Mouse (Mus musculus): ENCODE data around the gene Zbtb16. TPM values are rescaled to one million over a fixed set of nuclear protein-coding genes. Genes with fewer than 3 reads are reported as not detected.
A peak's percentile ranks its signal among the peaks of the same experiment; 100 is the strongest.

Gene Zbtb16
- total and polyA plus RNA-seq, 3 experiments = 10.6 to 45.5 (median 20.0) TPM

- Histone ChIP-seq H3K4me1 (ENCODE audit: insufficient read depth, low read depth, low read length) (peaks cover 83% of the 10 kb centered on the region), H3K36me3 (replicated peaks) (peaks cover 45% of the 10 kb centered on the region), H3K9me3 (replicated peaks) (no peaks in the 10 kb centered on the region), H3K4me3 (ENCODE audit: low read depth, low read length) (peak overlapping the region; percentile 57; the same call in 1 of the 2 replicates), H3K27me3 (ENCODE audit: insufficient read depth, low read length) (no peaks in the 10 kb centered on the region)
- DNase-seq (ENCODE audit: low spot score) (peak; percentile 42), ATAC-seq (ENCODE audit: extremely low read depth, insufficient number of reproducible peaks, low FRiP score, poor library complexity, severe bottlenecking) (peak; percentile 52)
- TF ChIP-seq TAL1 (conservative IDR thresholded peaks at IDR 0.05; ENCODE audit: low read depth, low read length) = no peak
- TF ChIP-seq CTCF (IDR thresholded peaks at IDR 0.05; ENCODE audit: low read depth, low read length) = no peak
These were observed 79.7 kb downstream of the Zbtb16 start for GRCm38 (mm10) chr9:48756261-48756812.

GRCm38 (mm10) chr9:48755438-48756070 lies 80.5 kb downstream of the Zbtb16 start:
- TF ChIP-seq GATA2 (IDR thresholded peaks at IDR 0.05; ENCODE audit: borderline replicate concordance, low read depth, low read length) (no peak), GATA1 (IDR thresholded peaks at IDR 0.05; ENCODE audit: borderline replicate concordance, low read length) (no peak), TAL1 (conservative IDR thresholded peaks at IDR 0.05; ENCODE audit: low read depth, low read length) (no peak), POLR2AphosphoS5 (IDR thresholded peaks at IDR 0.05; ENCODE audit: insufficient replicate concordance, low read depth, low read length) (no peak), CTCF (IDR thresholded peaks at IDR 0.05; ENCODE audit: low read depth, low read length) (no peak)
- H3K9me3 ChIP-seq (replicated peaks) = no peaks in the 10 kb centered on the region
- no peak for DNase-seq (ENCODE audit: low spot score)
- no peak for ATAC-seq (ENCODE audit: extremely low read depth, insufficient number of reproducible peaks, low FRiP score, poor library complexity, severe bottlenecking)
- peaks cover 52% of the 10 kb centered on the region for H3K36me3 ChIP-seq (replicated peaks)
- peaks cover 79% of the 10 kb centered on the region for H3K4me1 ChIP-seq (ENCODE audit: insufficient read depth, low read depth, low read length)
- peak overlapping the region; percentile 26; the same call in 1 of the 2 replicates for H3K4me3 ChIP-seq (ENCODE audit: low read depth, low read length)
- no peaks in the 10 kb centered on the region for H3K27me3 ChIP-seq (ENCODE audit: insufficient read depth, low read length)

GRCm38 (mm10) chr9:48754418-48754817 lies 81.6 kb downstream of the Zbtb16 start:
- DNase-seq (ENCODE audit: low spot score) = no peak
- no peak overlapping the region for H3K4me3 ChIP-seq (ENCODE audit: low read depth, low read length)
- ATAC-seq (ENCODE audit: extremely low read depth, insufficient number of reproducible peaks, low FRiP score, poor library complexity, severe bottlenecking) = no peak
- TF ChIP-seq TAL1 (conservative IDR thresholded peaks at IDR 0.05; ENCODE audit: low read depth, low read length) (no peak), POLR2AphosphoS5 (IDR thresholded peaks at IDR 0.05; ENCODE audit: insufficient replicate concordance, low read depth, low read length) (no peak), GATA1 (IDR thresholded peaks at IDR 0.05; ENCODE audit: borderline replicate concordance, low read length) (no peak), GATA2 (IDR thresholded peaks at IDR 0.05; ENCODE audit: borderline replicate concordance, low read depth, low read length) (no peak), CTCF (IDR thresholded peaks at IDR 0.05; ENCODE audit: low read depth, low read length) (no peak)
- H3K27me3 ChIP-seq (ENCODE audit: insufficient read depth, low read length) = no peaks in the 10 kb centered on the region
- peaks cover 77% of the 10 kb centered on the region for H3K4me1 ChIP-seq (ENCODE audit: insufficient read depth, low read depth, low read length)
- peaks cover 50% of the 10 kb centered on the region for H3K36me3 ChIP-seq (replicated peaks)
- H3K9me3 ChIP-seq (replicated peaks) = no peaks in the 10 kb centered on the region

- H3K9me3 ChIP-seq (replicated peaks) = no peaks in the 10 kb centered on the region
- ATAC-seq (ENCODE audit: extremely low read depth, insufficient number of reproducible peaks, low FRiP score, poor library complexity, severe bottlenecking) (no peak), DNase-seq (ENCODE audit: low spot score) (no peak)
- H3K27me3 ChIP-seq (ENCODE audit: insufficient read depth, low read length) = no peaks in the 10 kb centered on the region
- H3K4me3 ChIP-seq (ENCODE audit: low read depth, low read length) = peak overlapping the region; percentile 6; the same call in 1 of the 2 replicates
- TF ChIP-seq GATA1 (IDR thresholded peaks at IDR 0.05; ENCODE audit: borderline replicate concordance, low read length) (no peak), GATA2 (IDR thresholded peaks at IDR 0.05; ENCODE audit: borderline replicate concordance, low read depth, low read length) (no peak), POLR2AphosphoS5 (IDR thresholded peaks at IDR 0.05; ENCODE audit: insufficient replicate concordance, low read depth, low read length) (no peak), TAL1 (conservative IDR thresholded peaks at IDR 0.05; ENCODE audit: low read depth, low read length) (no peak), CTCF (IDR thresholded peaks at IDR 0.05; ENCODE audit: low read depth, low read length) (no peak)
- H3K36me3 ChIP-seq (replicated peaks) = peaks cover 50% of the 10 kb centered on the region
- H3K4me1 ChIP-seq (ENCODE audit: insufficient read depth, low read depth, low read length) = peaks cover 77% of the 10 kb centered on the region
These were observed 82.1 kb downstream of the Zbtb16 start for GRCm38 (mm10) chr9:48753881-48754280.

- Histone ChIP-seq H3K27me3 (ENCODE audit: insufficient read depth, low read length) (no peaks in the 10 kb centered on the region), H3K9me3 (replicated peaks) (no peaks in the 10 kb centered on the region), H3K4me1 (ENCODE audit: insufficient read depth, low read depth, low read length) (peaks cover 74% of the 10 kb centered on the region), H3K4me3 (ENCODE audit: low read depth, low read length) (no peak overlapping the region), H3K36me3 (replicated peaks) (peaks cover 49% of the 10 kb centered on the region)
- ATAC-seq (ENCODE audit: extremely low read depth, insufficient number of reproducible peaks, low FRiP score, poor library complexity, severe bottlenecking) (no peak), DNase-seq (ENCODE audit: low spot score) (no peak)
- TF ChIP-seq POLR2AphosphoS5 (IDR thresholded peaks at IDR 0.05; ENCODE audit: insufficient replicate concordance, low read depth, low read length) (no peak), GATA1 (IDR thresholded peaks at IDR 0.05; ENCODE audit: borderline replicate concordance, low read length) (no peak), GATA2 (IDR thresholded peaks at IDR 0.05; ENCODE audit: borderline replicate concordance, low read depth, low read length) (no peak), CTCF (IDR thresholded peaks at IDR 0.05; ENCODE audit: low read depth, low read length) (no peak), TAL1 (conservative IDR thresholded peaks at IDR 0.05; ENCODE audit: low read depth, low read length) (no peak)
These were observed 84.1 kb downstream of the Zbtb16 start for GRCm38 (mm10) chr9:48751900-48752299.

- peaks cover 75% of the 10 kb centered on the region for H3K4me1 ChIP-seq (ENCODE audit: insufficient read depth, low read depth, low read length)
- no peaks in the 10 kb centered on the region for H3K27me3 ChIP-seq (ENCODE audit: insufficient read depth, low read length)
- DNase-seq (ENCODE audit: low spot score) (no peak), ATAC-seq (ENCODE audit: extremely low read depth, insufficient number of reproducible peaks, low FRiP score, poor library complexity, severe bottlenecking) (no peak)
- no peak overlapping the region for H3K4me3 ChIP-seq (ENCODE audit: low read depth, low read length)
- H3K36me3 ChIP-seq (replicated peaks) = peaks cover 41% of the 10 kb centered on the region
- TF ChIP-seq GATA1 (IDR thresholded peaks at IDR 0.05; ENCODE audit: borderline replicate concordance, low read length) = no peak
- no peak for TF ChIP-seq POLR2AphosphoS5 (IDR thresholded peaks at IDR 0.05; ENCODE audit: insufficient replicate concordance, low read depth, low read length)
- TF ChIP-seq CTCF (IDR thresholded peaks at IDR 0.05; ENCODE audit: low read depth, low read length) = no peak
- TF ChIP-seq GATA2 (IDR thresholded peaks at IDR 0.05; ENCODE audit: borderline replicate concordance, low read depth, low read length) = no peak
- TF ChIP-seq TAL1 (conservative IDR thresholded peaks at IDR 0.05; ENCODE audit: low read depth, low read length) = no peak
- no peaks in the 10 kb centered on the region for H3K9me3 ChIP-seq (replicated peaks)
These were observed 86.4 kb downstream of the Zbtb16 start for GRCm38 (mm10) chr9:48749666-48750065.
